ENCODE assay signal across 7 mouse cellular contexts in the genomic region with DNA sequence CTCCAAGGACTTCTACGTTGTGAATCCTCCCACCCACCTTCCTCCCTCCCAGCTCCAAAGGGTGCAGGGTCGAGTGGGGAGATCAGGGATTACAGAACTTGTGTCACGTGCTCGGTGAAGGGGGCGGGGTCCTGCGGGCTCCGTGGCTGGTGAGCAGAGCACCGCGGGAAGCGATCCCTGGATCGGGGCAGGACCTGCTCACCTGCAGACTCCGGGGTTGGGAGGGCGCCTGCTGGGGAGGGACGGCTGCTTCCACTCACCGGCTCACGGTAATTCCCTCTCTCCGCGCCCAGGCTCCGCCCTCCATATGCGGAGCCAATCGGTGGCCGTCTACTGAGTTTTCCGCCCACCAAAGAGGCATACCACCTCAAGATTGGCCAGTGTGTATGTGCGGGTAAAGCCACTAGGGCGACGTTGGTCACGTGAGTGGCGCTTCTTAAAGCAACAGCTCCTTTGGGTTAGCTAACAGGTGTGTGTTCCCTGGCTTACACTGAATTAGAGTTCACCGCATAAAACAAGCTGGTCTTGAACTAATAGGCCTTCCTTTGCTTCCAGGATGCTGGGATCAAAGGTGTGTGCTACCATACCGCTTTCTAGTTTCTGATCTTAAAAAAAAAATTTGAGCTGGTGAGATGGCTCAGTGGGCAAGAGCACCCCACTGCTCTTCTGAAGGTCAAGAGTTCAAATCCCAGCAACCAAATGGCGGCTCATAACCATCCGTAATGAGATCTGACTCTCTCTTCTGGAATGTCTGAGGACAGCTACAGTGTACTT. TPM values are rescaled to one million over a fixed set of nuclear protein-coding genes. Genes with fewer than 3 reads are reported as not detected.
DNase-seq lines count a peak whose midpoint lies in the region; ATAC-seq lines count a peak whose summit lies in the region.

Gene Taf6l, minus strand, starts transcription at position 410 of the 774 bp plus-strand sequence.

- H3K9me3 ChIP-seq in intestine, embryonic 15.5 days, result no peaks in the 10 kb centered on the region
- H3K9me3 ChIP-seq in midbrain, embryonic 10.5 days (replicated peaks), result no peaks in the 10 kb centered on the region

- peak; percentile 94 for DNase-seq in adrenal gland, adult 2 months
- DNase-seq in embryo, embryonic 11.5 days (ENCODE audit: low read depth, low spot score), result peak; percentile 91
- peak; percentile 83 to 88 for DNase-seq in gastrocnemius, postnatal 36 days
- DNase-seq in left cerebral cortex, postnatal 25 days (ENCODE audit: low spot score in 2 of 2), result peak; percentile 93 to 98
- DNase-seq in midbrain, embryonic 10.5 days (ENCODE audit: low spot score), result peak; percentile 91
- peak; percentile 81 for DNase-seq in right cerebral cortex, postnatal 4 days

- H3K27ac ChIP-seq in intestine, embryonic 15.5 days, result peak within 1 kb of the TSS; percentile 92
- peak within 1 kb of the TSS; percentile 89 for H3K27ac ChIP-seq in midbrain, embryonic 10.5 days (replicated peaks)

- H3K4me2 ChIP-seq in intestine, embryonic 15.5 days (replicated peaks), result peak within 1 kb of the TSS; percentile 61

- peak; percentile 100 for ATAC-seq in intestine, embryonic 15.5 days

- H3K4me1 ChIP-seq in intestine, embryonic 15.5 days (replicated peaks), result peaks cover 8% of the 10 kb centered on the region
- H3K4me1 ChIP-seq in midbrain, embryonic 10.5 days, result peaks cover 27% of the 10 kb centered on the region

- H3K27me3 ChIP-seq in intestine, embryonic 15.5 days (replicated peaks), result no peaks in the 10 kb centered on the region
- no peaks in the 10 kb centered on the region for H3K27me3 ChIP-seq in midbrain, embryonic 10.5 days (ENCODE audit: low read depth, poor library complexity, severe bottlenecking)

- under 1% methylated on average over 32 of the region's 32 CpGs for WGBS in intestine, embryonic 15.5 days
- WGBS in midbrain, embryonic 10.5 days, result 1% methylated on average over 32 of the region's 32 CpGs

- peak within 1 kb of the TSS; percentile 58 for H3K9ac ChIP-seq in intestine, embryonic 15.5 days

- H3K4me3 ChIP-seq in intestine, embryonic 15.5 days (replicated peaks), result peak within 1 kb of the TSS; percentile 74
- peak within 1 kb of the TSS; percentile 73 for H3K4me3 ChIP-seq in midbrain, embryonic 10.5 days

- intact Hi-C loops in gastrocnemius, postnatal 36 days (cut with DNase I), result no loop called here
- intact Hi-C loops in left cerebral cortex, postnatal 25 days (cut with DNase I), result no loop called here

- H3K36me3 ChIP-seq in intestine, embryonic 15.5 days, result peaks cover 13% of the 10 kb centered on the region
- H3K36me3 ChIP-seq in midbrain, embryonic 10.5 days, result peaks cover 39% of the 10 kb centered on the region

RNA-seq across cellular contexts. Expression of gene Taf6l, which starts in this region (rescaled TPM):
- 10 to 100 TPM; 11.9 to 17.2 TPM for total RNA-seq in adrenal gland, adult 2 months (2021)
- 22.4 and 25.1 TPM in 2 replicates for polyA plus RNA-seq in adrenal gland, adult 2 months (2012; rRNA removed)
- 1 to 10 TPM; 4.6 to 4.9 TPM for total RNA-seq in gastrocnemius, postnatal 36 days (2021)
- polyA plus RNA-seq in intestine, embryonic 15.5 days (2015; fragmentation: Nextera tagmentation; extraction: Ambion mirVana), result 25.2 and 26.9 TPM in 2 replicates
- 10 to 100 TPM; 12.0 to 12.4 TPM for total RNA-seq in left cerebral cortex, postnatal 25 days (2021)
- 47.5 and 47.6 TPM in 2 replicates for polyA plus RNA-seq in midbrain, embryonic 10.5 days (2016; fragmentation: Nextera tagmentation; extraction: Ambion mirVana)

Comparison
In these comparisons a context has a peak if more than half of its experiments do, and no peak if none do; other contexts are left out.
1. Peak in every context shown above with its lines: DNase-seq, ATAC-seq, H3K4me3 ChIP-seq and H3K27ac ChIP-seq.